Mouse (Mus musculus) kidney, adult 2 months (tissue): ENCODE results near the gene Trim14. TPM values are rescaled to one million over a fixed set of nuclear protein-coding genes. Genes with fewer than 3 reads are reported as not detected.

Experiments
- DNase-seq: peaks from one replicate; pipeline ENCODE4 v3.0.0; 2021
- H3K27ac ChIP-seq: fragments of 200-500 bp; 2 replicates; pipeline ENCODE4 v1.5.1; 2012; ENCODE audit warnings: low read depth, low read length, control low read depth, inconsistent platforms; ENCODE audit not compliant: insufficient read depth
- H3K27me3 ChIP-seq: fragments of 200-500 bp; replicated peaks from 2 replicates; pipeline ENCODE4 v1.6.1; 2012; ENCODE audit warnings: mild to moderate bottlenecking, moderate library complexity, low read length, inconsistent platforms; ENCODE audit not compliant: control insufficient read depth, insufficient read depth
- H3K36me3 ChIP-seq: fragments of 200-500 bp; 2 replicates; pipeline ENCODE4 v1.6.1; 2012; ENCODE audit warnings: mild to moderate bottlenecking, moderate library complexity, low read length, inconsistent platforms; ENCODE audit not compliant: control insufficient read depth, insufficient read depth
- H3K4me1 ChIP-seq: fragments of 200-500 bp; 2 replicates; pipeline ENCODE4 v1.6.1; 2011; ENCODE audit warnings: low read length; ENCODE audit not compliant: control insufficient read depth, insufficient read depth
- H3K4me3 ChIP-seq: fragments of 200-500 bp; 2 replicates; pipeline ENCODE4 v1.5.1; 2011; ENCODE audit warnings: mild to moderate bottlenecking, low read depth, low read length, control low read depth; ENCODE audit not compliant: insufficient read depth
- CTCF ChIP-seq: fragments of 200-500 bp; conservative IDR thresholded peaks from 2 replicates; pipeline ENCODE4 v1.5.1; 2011; ENCODE audit warnings: low read depth, mild to moderate bottlenecking, control low read depth, low read length, moderate library complexity, mixed read lengths; ENCODE audit not compliant: insufficient read depth, insufficient read length
- POLR2A ChIP-seq: fragments of 200-500 bp; IDR thresholded peaks from one replicate; pipeline ENCODE4 v1.6.1; 2011; ENCODE audit warnings: low read depth, low read length, control low read depth
- WGBS: fragments of 180-500 bp; shearing (Covaris S2); methylation state at CpG from one replicate; pipeline ENCODE4 v1.1.7; 2018; 5-methylcytosine and 5-hydroxymethylcytosine counted together
- polyA plus RNA-seq: library from polyadenylated mRNA; depleted of rRNA; stranded (reverse); fragments of >200 nt; gene quantifications from 2 replicates; pipeline ENCODE4 v1.2.3, GENCODE M21; 2012; rRNA removed

Gene Trim14
- polyA plus RNA-seq, 1 experiment, result 2.6 TPM

DNA sequence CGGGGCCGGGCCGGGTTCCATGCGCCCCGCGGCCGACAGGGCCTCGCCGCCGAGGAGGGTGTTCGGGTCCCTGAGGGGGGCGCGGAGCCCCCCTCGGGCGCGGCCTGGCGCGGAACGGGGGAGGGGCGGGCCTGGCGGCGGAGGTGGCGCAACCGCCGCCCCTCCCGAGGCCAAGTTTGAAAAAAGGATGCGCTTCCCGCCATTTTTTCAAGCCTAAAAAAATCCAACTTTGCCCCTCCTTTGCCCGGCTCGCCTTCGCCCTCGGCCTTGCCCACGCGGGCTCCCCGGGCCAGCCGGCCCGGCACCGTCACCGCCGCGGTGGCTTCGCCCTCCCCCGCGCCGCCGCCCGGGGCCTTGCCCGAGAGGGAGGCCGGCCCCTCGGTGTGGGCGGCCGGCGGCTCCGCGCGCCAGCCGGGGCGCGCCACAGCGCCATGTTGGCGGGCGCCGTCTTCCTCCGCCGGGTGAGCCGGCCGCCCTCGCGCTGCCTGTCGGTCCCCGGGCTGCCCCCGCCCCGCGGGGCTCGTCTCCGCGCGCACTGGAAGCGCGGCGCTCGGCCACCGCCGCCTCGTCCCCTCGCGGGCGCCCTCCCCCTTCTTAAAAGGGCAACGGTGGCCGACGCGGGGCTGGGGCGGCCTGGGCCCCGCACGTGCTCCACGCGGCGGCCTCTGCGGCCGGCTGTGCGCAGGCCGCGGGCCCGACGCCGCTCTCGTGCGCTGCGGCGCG lies 84.0 kb downstream of the Trim14 start:
- DNase-seq, result peak; percentile 83
- 3% methylated on average over 107 of the region's 111 CpGs for WGBS
- Histone ChIP-seq H3K36me3 (no peaks in the 10 kb centered on the region), H3K27me3 (no peaks in the 10 kb centered on the region), H3K4me1 (peaks cover 7% of the 10 kb centered on the region; the same call in 1 of the 2 replicates), H3K27ac (peak overlapping the region; percentile 87), H3K4me3 (peak overlapping the region; percentile 89)
- TF ChIP-seq POLR2A (no peak), CTCF (no peak)

DNA sequence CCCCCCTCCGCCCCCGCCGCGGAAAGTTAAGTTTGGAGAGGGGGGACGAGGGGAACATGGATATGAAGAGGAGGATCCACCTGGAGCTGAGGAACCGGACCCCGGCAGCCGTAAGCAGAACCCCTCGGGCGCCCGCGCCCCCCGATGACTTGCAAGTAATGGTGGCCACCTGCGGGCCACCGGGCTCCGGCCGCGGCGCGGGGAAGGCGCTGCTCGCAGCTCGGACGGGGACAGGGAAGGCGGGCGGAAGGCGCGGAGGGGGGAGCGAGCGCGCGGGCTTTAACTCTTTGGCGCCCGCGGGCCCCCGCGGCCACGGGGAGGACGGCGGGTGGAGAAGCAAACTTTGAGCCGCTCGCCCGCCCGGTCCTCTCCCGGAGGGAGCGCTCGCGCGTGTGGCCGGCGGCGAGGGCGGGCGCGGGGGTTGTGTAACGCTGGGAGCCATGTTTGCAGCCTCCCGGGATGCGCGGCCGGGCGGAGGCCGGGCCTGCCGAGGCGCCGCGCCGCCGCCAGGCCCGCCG lies 84.6 kb downstream of the Trim14 start:
- TF ChIP-seq CTCF (no peak), POLR2A (no peak)
- H3K4me1 ChIP-seq, result peaks cover 7% of the 10 kb centered on the region; the same call in 1 of the 2 replicates
- DNase-seq, result peak; percentile 80
- H3K36me3 ChIP-seq, result no peaks in the 10 kb centered on the region
- no peaks in the 10 kb centered on the region for H3K27me3 ChIP-seq
- H3K27ac ChIP-seq, result peak overlapping the region; percentile 87
- WGBS, result under 1% methylated on average over 68 of the region's 70 CpGs
- peak overlapping the region; percentile 89 for H3K4me3 ChIP-seq

GRCm38 (mm10) chr4:46450519-46451131 lies 85.3 kb downstream of the Trim14 start, which contains the start of gene Anp32b:
Gene Anp32b, plus strand, starts transcription at chr4:46450902.
- Histone ChIP-seq H3K4me1 (peaks cover 7% of the 10 kb centered on the region; the same call in 1 of the 2 replicates), H3K27me3 (no peaks in the 10 kb centered on the region), H3K36me3 (no peaks in the 10 kb centered on the region), H3K4me3 (peak within 1 kb of the TSS; percentile 89), H3K27ac (peak within 1 kb of the TSS; percentile 87)
- peak; percentile 94 for DNase-seq
- 2% methylated on average over 57 of the region's 66 CpGs for WGBS
- TF ChIP-seq CTCF (peak; percentile 53), POLR2A (no peak)

DNA sequence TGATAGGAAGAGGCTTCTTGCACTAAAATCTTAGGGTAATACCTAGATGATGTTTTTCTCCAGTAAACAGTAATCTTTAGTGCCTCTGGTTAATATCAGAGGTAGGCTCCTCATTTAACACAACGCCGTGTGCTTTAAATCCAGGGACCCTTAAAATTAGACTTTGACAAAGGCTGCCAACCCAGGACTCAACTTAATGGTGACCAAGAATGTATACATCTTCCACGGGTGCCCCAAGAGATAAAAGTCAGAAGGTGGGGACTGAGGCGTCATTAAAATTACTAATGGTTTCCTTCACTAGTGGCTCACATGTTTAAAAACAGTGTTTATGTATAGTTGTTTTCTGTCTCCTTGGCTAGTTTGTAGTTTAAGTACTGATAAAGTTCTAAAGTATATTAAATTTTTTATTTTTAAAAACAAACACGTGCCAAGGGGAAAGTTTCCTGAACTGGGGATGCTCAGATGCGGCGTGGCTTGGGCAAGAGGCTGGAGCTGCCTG lies 85.9 kb downstream of the Trim14 start:
- no peak for DNase-seq
- TF ChIP-seq CTCF, result no peak
- no peaks in the 10 kb centered on the region for H3K27me3 ChIP-seq
- no peaks in the 10 kb centered on the region for H3K36me3 ChIP-seq
- peak overlapping the region; percentile 69 for H3K4me3 ChIP-seq
- peak overlapping the region; percentile 43; the same call in 1 of the 2 replicates for H3K27ac ChIP-seq
- 43% methylated on average over 7 of the region's 7 CpGs for WGBS
- H3K4me1 ChIP-seq, result peaks cover 7% of the 10 kb centered on the region; the same call in 1 of the 2 replicates

DNA sequence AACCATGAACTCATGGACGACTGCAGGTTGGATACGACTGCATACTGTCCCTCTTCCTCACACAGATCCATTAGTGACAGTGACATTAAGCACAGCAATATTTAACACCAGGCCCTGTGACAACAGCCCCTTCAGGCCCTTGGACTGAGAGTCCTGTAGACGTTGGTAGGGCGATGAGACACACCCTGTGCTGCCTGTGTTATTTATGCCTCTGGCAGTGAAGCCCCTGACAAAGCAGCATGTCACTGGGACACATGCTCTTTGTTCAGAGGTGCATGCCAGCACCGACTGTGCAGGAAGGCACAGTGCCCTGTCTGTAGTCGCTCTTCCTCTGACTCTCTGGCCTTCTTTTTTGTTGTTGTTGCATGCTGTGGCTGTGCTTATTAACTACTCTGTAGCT lies 87.1 kb downstream of the Trim14 start:
- no peak for TF ChIP-seq CTCF
- Histone ChIP-seq H3K27ac (no peak overlapping the region), H3K4me3 (no peak overlapping the region), H3K4me1 (peaks cover 7% of the 10 kb centered on the region; the same call in 1 of the 2 replicates), H3K36me3 (no peaks in the 10 kb centered on the region), H3K27me3 (no peaks in the 10 kb centered on the region)
- 68% methylated on average over 6 of the region's 6 CpGs for WGBS
- DNase-seq, result no peak

DNA sequence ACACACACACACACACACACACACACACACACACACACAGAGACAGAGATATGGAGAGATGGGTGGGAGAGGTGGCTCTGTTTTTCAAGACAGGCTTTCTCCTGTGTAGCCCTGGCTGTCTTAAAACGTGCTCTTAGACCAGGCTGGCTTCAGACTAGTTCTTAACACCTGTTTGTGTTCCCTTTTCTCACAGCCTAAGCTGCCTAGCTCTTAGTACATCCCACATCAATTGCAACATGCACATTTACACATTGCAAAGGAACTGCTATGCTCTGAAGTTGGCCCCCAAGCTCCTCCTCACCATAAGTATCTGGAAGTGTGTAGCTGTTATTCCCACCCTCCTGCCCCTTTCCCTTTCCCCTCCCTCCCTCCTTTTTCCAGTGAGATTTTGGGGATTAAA lies 88.5 kb downstream of the Trim14 start:
- Histone ChIP-seq H3K27me3 (no peaks in the 10 kb centered on the region), H3K27ac (no peak overlapping the region), H3K4me3 (no peak overlapping the region), H3K36me3 (no peaks in the 10 kb centered on the region), H3K4me1 (no peaks in the 10 kb centered on the region)
- no peak for TF ChIP-seq CTCF
- TF ChIP-seq POLR2A, result no peak
- 59% methylated on average over 1 of the region's 1 CpGs for WGBS
- no peak for DNase-seq

GRCm38 (mm10) chr4:46445237-46445945 lies 90.5 kb downstream of the Trim14 start:
- TF ChIP-seq POLR2A (no peak), CTCF (no peak)
- no peak for DNase-seq
- Histone ChIP-seq H3K27me3 (no peaks in the 10 kb centered on the region), H3K36me3 (no peaks in the 10 kb centered on the region), H3K4me1 (no peaks in the 10 kb centered on the region), H3K4me3 (no peak overlapping the region), H3K27ac (no peak overlapping the region)
- WGBS, result 43% methylated on average over 9 of the region's 9 CpGs

Other genes with a start within 250 kb of the Trim14 start
- not detected in 2 replicates for gene Foxe1, start 192.5 kb downstream of the Trim14 start, polyA plus RNA-seq
- 6.1 and 7.0 TPM in 2 replicates for gene Trmo, start 146.7 kb downstream of the Trim14 start, polyA plus RNA-seq
- gene Hemgn, start 122.6 kb downstream of the Trim14 start, polyA plus RNA-seq, result 0.03 and 0.04 TPM in 2 replicates
- gene Anp32b, start 85.2 kb downstream of the Trim14 start, polyA plus RNA-seq, result 9.8 and 12.7 TPM in 2 replicates
- 10.8 and 13.8 TPM in 2 replicates for gene Nans, start 46.9 kb downstream of the Trim14 start, polyA plus RNA-seq
- gene Coro2a, start 66.1 kb upstream of the Trim14 start, polyA plus RNA-seq, result 4.1 and 4.2 TPM in 2 replicates
- 6.1 and 7.6 TPM in 2 replicates for gene Tbc1d2, start 114.1 kb upstream of the Trim14 start, polyA plus RNA-seq